Mouse (Mus musculus): ENCODE measurements at regions not wholly inside any gene's neighbourhood (a gene's known extent, or its start where the extent isn't known, plus 50 kb on each side); places are given as distances from the start of the nearest gene placed in this dataset.

DNA sequence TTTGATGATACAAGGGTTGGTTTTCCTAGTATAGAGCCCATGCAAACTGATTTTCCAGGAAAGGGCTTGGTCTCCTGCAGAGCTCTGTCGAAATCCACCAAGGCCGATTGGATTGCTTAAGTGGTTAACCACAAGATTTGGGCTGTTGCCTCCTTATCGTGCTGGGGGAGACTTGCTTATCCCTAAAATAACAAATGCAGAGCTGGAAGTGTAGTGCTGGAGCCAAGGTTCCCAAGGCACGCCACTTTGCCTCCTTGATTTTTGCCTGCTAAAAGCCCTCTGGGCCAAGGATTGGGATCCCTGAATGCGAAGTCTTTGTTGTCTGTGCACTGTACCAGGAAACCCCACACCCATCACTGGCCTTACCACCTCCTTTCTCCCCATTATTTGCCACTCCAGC lies 52.8 kb upstream of the Tmem178 start:
- no peak for DNase-seq (ENCODE audit: low read depth, low spot score)

DNA sequence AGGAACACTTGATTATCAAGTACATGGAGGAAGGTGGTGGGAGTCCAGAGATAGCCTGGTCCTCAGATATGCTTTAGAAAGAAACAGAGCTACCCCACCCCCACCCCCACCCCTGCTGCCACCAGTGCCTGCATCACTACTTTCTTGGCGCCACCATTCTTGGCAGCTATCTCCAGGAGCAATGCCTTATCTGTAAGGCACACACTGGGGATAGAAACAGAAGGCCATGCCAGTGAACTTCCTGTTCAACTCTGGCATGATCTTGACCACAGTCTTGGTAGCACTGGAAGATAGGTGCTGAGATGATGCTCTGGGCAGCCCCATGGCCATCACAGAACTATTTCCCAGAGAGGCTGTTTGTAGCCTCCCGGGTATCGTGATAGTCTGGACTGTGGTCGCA lies 55.3 kb upstream of the Tmem178 start:
- no peak for DNase-seq (ENCODE audit: low read depth, low spot score)

DNA sequence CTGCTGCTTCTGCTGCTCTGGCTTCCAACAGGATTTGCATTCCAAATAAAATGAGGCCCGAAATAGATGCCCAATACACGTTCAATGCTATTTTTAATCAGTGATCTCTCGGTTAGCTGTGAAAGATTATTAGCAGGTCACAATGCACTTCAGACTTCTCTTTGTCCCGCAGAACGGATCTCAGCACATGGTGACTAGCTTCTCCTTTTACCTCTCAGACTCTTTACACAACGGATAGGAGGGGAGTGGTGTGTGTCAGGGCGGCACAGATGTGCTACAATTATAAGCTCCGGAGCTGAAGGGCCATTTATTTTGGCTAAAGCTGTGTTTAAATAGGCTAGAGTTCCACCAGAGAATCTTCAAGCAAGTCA lies 56.7 kb upstream of the Tmem178 start:
- no peak for DNase-seq (ENCODE audit: low read depth, low spot score)

DNA sequence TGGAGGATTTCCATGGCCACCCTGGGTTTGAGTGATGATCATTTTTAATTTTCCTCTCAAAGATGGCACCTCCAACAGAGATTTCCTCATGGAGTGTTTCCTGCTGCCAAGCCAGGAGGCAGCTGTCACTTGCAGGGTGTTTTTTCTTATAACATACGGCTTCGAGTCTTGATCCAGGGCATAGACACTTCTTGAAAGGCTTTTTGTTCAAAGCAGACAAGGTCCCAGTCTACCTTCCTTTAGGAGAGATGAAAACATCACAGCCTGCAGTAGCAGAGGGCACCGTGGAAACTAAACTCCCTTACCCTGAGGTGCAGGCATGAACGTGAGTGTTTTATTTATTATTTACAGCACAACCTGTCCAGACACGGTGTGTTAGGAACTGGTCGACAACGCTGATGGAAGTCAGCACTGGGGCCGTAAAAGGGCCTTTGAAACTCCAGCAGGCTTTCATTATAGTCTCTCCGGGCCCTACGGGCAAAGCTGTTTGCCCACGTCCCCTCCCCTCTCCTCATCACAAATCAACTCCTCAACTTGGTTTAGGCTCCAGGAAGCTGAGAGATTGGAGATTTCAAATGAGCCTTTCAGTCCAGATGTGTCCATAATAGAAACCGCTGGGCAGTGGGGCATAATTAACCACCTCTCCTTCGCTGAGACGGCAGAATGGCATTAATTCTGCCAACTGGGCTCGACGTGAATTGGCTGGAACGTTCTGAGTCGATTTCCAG lies 57.2 kb upstream of the Tmem178 start:
- DNase-seq (ENCODE audit: low read depth, low spot score): no peak

DNA sequence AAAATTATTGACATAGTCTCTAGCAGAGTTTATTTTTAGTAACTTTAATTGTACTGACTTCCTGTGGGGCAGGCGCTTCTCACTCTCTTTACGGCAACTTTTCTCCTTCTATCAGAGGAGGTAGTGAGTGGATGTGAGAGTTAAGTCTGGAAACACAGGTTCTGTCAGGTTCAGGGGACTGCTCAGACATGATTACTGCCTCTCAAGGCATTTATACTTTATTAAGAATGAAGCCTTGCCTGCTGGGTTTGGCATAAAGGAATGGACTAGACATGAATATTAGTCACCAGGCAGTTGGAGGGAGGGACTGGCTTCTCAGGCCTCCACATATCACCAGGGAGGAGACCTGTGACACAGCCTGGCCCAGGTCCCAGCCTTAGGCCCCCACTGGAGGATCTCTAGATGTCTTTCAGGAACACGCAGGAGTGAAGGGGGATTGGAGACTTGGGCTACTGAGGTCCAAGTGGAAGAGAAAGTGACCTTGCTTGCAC lies 58.2 kb upstream of the Tmem178 start:
- DNase-seq (ENCODE audit: low read depth, low spot score): no peak

DNA sequence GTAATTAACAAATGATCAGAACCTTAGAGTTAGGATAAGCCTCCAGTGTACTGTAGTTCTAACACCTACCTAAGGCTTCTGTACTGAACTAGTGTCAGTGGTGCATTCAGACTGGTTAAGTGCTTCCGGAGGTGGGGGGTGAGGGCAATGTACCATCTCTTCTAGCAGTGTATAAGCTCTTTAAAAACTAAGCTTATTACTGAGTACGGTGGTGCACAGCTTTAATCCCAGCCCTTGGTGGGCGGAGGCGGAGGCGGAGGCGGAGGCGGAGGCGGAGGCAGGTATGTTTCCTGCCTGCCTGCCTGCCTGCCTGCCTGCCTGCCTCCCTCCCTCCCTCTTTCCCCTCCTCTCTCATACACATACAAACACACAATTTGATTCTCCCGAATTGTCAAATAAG lies 58.7 kb upstream of the Tmem178 start:
- DNase-seq (ENCODE audit: low read depth, low spot score): peak; percentile 72

DNA sequence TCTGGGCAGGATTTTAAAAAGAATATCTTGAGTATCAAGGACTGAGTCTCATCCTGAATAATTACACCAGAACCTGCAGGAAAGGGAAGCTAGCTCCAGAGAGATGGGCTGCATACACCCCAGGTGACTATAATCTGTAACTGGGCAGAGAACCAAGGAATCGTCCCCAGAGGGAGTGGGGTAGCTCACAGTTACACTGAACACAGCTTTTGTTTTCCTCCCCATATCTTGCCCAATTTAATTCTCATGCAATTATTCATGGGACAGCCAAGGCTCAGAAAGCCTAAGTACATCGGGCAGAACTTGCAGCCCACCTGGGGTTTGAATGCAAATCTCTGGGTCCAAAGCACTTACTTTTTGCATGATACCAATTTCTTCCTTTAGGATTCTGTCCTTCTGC lies 59.5 kb upstream of the Tmem178 start:
- DNase-seq (ENCODE audit: low read depth, low spot score): no peak

DNA sequence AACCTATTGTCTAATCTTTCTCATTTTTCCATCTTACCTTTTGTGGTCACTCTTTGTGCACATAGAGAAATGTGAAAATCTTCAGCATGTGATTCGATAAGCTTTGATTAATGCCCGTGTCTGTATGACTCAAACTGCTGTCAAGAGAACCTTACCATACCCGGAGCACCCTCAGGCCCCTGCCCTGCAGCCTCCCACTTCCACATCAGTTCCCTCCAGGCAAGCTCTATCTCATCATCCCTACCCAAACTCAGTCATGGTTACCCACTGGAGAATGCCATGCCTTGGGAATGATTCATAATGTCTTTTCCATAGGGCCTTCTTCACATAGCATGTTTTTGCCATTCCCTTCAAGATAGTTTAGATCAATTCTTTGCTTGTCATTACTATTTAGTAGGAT lies 62.0 kb upstream of the Tmem178 start:
- DNase-seq (ENCODE audit: low read depth, low spot score): no peak

DNA sequence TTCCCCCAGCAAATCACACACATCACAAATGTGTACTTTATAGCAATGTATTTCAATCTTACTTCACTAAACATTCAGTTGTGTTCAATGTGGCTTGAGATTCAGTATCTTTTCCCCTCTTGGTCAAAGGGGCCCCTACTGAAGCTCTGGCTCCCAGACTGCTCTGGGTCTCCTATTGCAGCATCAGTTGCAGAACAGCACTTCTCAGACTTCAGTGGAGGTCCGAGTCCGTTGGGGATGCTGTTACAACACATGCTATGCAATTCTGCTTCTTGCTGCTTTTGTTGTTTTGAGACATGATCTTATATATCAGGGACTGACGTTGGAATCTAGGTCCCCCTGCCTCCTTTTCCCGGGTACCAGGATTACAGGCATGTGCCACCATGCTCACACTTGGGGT lies 64.1 kb upstream of the Tmem178 start:
- DNase-seq (ENCODE audit: low read depth, low spot score): no peak

DNA sequence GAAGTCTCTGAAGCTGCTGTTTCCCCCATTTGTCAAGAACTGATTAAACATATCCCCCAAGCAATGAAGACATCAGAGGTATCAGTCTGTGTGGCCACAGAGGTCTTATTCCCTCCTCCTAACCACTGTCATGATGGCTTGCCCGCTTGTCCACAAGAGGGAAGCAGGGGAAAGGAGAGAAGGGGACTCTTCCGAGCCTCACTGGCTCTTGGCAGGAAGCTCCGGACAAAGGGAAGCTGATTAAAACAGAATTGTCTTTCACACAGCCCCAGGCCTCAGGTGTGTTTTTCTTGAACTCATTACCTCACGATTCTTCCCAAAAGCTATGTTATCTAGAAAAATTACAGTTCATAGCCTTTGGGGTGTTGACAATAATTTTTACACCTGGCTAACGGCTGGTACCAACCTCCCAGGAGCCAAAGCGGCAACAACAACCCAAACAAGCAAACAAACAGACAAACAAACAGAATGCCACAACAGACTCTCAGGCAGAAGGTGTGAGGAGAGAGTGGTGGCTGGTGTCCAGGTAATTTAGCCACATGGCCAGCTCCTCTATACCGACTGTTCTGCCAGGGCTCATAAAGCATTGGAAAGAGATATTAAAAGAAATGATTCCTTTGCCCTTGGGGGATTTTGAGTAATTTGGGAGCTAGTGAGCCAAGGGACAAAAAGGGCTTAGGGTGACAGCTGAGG lies 68.9 kb upstream of the Tmem178 start:
- DNase-seq (ENCODE audit: low read depth, low spot score): no peak

DNA sequence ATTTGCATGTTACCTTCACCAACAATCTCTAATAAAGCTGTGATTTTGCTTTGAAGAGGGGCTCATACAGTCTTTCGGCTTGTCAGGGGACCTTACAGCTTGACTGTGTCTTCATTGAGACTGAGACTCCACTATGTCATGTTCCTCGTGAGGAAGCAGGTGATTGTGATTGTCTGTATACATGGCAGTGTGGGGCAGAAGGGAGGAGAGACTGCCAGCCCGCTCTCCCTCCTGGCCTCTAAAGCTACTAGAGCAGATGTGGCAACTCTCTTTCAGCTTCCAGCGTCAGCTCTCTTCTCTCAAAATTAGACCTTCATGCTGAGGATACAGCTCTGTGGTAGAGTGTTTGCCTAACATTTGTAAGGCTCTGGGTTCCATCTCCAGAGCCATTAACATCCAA lies 73.5 kb upstream of the Tmem178 start:
- no peak for DNase-seq (ENCODE audit: low read depth, low spot score)

DNA sequence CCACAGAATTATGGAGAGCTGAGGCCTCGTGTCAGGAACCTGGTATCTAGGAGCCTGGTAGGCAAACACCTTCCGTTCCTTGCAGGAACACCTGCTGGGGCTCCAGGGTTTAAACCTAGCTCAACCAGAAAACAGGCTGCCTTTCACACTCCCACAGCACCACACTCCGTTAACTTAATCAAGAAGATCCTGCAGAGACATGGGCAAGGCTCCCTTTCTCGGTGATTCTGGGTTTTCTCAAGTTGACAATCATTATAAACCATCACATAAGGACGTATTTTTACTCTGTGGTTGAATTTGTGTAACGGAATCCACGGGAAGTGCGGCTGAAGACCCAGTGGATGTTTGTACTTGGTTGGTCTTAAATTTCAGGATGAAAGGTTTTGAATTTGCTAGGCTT lies 82.1 kb upstream of the Tmem178 start:
- no peak for DNase-seq (ENCODE audit: low read depth, low spot score)

DNA sequence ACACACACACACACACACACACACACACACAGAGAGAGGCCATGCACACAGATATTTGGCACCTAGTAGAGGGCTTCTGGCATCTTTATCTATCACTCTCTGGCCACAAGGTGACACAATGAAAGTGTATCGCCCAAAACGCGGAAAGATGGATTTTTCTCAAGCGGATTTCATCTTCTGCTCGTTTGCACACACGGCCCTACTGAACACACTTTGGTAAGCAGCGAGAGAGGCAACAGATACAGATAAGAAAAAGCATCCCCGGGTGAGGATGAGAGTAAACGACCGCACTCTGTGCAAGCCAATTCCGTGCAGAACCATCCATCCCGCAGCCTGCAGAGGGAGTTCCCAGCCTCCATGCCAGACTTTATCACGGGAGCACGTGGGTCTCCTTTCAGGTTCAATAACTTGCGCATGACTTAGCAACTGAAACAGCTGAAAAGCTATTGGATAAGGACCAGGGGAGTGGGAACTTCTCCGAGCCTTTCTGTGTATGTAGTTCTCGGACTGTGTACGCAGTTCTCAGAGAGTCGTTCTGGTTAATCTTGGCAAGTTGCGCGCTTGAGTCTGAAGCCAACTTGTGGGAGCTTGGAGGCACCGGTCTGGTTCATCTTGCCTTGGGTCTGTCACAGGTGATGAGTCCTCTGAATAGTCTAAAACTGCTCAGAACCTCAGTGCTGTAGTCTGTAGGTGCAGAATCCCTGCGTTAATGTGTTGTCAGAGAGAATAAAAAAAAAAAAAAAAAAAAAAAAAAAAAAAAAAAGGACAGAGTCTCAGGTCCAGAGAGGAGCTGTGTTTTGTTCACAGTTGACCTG lies 97.2 kb upstream of the Tmem178 start:
- DNase-seq (ENCODE audit: low read depth, low spot score): no peak

DNA sequence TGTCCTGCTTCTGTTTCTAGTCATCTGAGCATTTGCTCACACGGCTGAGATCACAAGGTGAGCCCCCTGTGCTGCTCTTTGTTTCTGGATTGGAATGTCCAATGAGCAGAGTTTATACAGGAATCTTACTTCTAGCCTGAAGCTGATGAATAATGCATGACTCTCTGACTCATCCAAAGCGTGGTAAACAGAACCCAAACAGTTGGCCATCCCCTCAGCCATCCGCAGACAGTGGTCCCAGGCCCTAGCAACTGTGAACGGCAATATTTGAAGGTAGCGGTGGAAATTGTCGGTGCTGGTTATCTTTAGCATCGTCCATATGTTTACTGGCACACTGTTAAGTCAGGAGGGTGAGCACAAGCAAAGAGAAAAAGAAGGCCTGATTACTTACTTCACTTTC lies 99.1 kb upstream of the Tmem178 start:
- DNase-seq (ENCODE audit: low read depth, low spot score): no peak

DNA sequence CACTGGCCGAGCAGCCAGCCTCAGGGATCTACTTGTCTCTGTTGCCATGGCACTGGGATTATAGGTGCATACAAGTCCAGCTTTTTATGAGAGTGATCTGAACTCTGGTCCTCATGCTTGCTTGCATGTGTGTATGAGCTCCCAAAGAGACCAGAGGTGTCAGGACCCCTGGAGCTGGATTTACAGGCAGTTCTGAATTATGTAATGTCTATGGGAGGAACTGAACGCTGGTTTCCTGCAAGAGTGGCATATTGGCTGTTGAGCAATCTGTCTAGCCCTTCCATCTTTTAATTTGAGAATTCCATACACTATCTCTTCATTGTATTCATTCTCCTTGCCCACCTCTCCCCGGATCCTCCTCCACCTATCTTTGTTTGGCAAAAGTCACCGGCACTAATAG lies 102.5 kb upstream of the Tmem178 start:
- DNase-seq (ENCODE audit: low read depth, low spot score): no peak

DNA sequence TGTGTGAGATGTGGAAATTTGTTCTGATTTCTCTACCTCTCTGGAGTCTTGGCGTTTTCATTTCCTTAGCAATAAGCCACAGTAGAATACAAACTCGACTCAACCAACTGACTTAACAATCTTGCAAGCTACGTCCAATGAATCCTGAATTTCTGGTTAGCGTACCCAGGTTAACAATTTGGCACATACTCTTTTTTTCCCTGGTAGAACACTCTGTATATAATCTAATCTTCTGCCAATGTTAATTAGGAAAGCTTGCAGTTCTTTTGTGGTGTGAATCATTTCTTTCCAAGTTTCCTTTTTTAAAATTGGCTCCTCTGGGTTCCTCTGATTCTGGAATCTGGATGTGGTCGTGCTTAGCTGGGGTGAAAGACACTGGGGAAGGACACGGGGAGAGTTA lies 103.5 kb upstream of the Tmem178 start:
- DNase-seq (ENCODE audit: low read depth, low spot score): no peak

DNA sequence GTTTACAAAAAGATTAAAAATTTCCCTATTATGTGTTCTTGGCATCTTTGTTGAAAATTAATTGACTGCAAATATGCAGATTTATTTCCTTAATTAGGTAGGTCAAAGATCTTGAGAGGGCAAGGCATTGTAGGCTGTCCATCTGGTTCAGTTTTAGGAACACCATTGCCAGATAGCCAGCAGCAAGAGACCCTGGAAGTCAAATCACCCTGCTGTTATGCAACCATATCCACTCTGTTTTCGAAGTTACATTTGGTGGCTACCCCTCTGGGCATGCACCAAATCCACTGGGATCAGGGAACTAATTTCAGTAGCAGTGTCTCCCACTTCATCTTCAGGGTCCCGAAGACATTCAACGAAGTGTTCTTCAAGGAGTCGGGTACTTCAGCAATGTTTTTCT lies 104.0 kb upstream of the Tmem178 start:
- DNase-seq (ENCODE audit: low read depth, low spot score): no peak

DNA sequence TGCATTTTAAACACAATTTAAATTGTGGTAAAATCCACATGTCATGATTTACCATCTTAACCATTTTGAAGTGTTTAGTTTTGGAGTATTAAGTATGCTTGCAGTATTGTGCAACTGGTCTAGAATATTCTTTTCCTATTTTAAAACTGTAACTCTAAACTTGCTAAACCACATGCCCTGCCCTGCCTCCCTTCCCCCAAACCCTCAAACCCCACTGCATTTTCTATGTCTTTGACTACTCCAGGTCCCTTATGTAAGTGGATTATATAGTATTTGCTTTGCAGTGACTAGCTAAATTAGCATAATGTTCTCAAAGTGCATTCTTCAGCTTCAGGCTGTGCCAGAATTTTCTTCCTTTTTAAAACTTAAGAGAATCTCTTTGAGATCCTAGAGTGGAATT lies 106.4 kb upstream of the Map4k3 start:
- DNase-seq (ENCODE audit: low read depth, low spot score): no peak

DNA sequence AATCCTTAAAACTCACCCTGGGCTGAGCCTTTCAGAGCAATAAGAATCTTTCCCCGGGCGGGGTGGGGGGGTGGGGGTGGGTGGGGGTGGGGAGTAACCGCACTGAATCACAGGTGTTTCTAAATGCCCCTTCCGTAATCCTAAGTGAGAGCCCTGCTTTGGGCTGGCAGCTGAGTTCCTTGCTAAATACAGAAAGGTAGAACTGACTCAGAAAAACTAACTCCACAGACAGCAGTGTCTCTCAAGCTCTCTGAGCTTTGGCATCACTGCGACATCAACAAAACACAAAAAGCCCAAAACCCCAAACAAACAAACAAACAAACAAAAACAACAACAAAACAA lies 105.9 kb upstream of the Map4k3 start:
- DNase-seq (ENCODE audit: low read depth, low spot score): no peak

DNA sequence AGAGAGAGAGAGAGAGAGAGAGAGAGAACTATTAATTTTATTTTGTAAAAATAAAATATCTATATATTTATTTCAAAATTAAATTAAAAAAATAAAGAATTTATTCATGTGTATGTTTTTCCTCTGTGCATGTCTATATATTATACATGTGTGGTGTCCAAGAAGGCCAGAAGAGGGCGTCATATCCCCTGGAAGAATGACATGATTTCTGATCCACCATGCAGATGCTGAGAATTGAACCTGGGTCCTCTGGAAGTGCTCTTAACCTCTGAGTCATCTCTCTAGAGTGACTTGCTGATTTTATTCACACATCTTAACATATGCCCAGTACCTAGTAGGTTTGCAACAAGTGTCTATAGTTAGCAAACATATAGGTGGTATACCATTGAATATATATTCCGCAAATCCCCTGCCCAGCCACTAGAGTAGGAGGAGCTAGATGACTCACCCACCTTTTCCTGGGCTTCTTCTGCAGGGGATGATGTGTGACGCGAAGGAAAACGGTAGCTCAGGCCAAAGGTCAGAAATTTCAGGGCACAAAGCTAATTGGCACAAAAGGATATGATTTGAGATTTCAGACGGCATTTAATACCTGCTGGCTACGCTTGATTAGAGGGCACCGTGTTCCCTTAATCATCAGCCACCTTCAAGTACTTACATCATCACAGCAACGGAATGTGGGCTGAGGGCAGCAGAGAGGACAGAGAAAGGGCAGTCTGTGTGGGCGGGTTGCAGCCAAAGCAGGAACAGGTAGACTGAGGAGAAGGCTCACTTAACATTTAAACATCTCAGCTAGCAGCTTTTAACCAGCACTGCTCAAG lies 105.3 kb upstream of the Map4k3 start:
- no peak for DNase-seq (ENCODE audit: low read depth, low spot score)

DNA sequence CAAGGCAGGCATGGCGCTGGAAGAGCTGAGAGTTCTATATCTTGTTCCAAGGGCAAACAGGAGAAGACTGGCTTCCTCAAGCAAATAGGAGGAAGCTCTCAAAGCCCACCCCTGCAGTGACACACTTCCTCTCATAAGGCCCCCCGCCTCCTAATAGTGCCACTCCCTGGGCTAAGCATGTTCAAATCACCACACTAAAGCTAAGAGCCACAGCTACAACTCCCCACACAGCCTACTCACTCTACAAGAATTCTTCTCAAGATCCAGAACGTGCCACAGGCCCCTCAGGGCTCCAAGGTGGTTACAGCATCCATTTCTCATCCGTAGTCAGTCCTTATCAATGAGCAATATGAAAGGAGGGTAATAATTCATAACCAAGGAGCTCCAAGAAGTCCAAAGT lies 103.4 kb upstream of the Map4k3 start:
- no peak for DNase-seq (ENCODE audit: low read depth, low spot score)

DNA sequence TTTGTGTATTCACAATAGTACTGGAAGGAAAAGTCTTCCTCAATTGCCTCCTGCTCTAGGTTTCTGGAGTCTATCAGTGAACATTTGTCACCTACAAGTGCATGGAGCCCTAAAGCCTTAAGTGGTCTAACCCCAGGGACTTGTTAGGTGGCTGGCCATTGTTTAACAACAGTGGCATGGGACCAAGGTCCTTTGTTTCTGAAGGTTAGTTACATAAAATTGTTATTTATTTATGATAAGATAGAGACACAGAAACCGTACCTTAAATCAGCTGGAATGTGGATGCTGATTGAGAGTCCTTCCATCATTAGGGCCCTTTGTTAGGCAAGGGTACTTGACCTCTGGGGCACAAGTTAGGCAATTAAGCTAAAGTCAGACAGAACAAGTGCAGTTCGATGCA lies 99.6 kb upstream of the Map4k3 start:
- no peak for DNase-seq (ENCODE audit: low read depth, low spot score)
